Mouse (Mus musculus): ENCODE results near the gene Gimd1.

DNA sequence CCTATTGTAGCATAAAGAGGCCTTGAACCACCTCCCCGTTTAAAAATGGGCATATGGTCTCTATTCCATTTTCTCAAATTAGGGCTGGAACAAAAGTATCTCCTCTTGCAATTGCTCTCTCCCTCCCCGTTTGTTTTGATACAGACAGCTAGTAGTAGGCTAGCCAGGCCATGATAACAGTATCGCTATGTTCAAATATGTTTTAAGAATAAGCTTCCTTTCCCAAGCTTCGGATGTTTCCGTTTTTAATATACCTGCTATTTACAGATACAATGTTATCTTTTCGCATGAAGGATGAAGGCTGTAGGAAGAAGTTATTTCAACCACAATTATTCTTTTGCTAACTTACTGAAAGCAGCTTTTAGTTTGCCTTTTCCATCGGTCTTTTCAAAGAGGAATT lies 19.7 kb downstream of the Gimd1 start:
- TF ChIP-seq CTCF (IDR thresholded peaks at IDR 0.05) (no peak), EP300 (IDR thresholded peaks at IDR 0.05) (no peak)
